8 mouse cellular contexts compared by ENCODE assay signal in genomic region chr16:10542266-10542665, GRCm38 (mm10). TPM values are rescaled to one million over a fixed set of nuclear protein-coding genes. Genes with fewer than 3 reads are reported as not detected.
DNase-seq lines count a peak whose midpoint lies in the region; ATAC-seq and TF ChIP-seq lines count a peak whose summit lies in the region.

No protein-coding gene starts in this region.

- H3K36me3 ChIP-seq in forebrain, embryonic 15.5 days = no peaks in the 10 kb centered on the region
- no peaks in the 10 kb centered on the region for H3K36me3 ChIP-seq in kidney, embryonic 15.5 days
- 0 out of 2 replicates have a peak, but pooled peaks cover 4% of the 10 kb centered on the region for H3K36me3 ChIP-seq in midbrain, embryonic 14.5 days (ENCODE audit: control insufficient read depth, insufficient read depth, low read length)

- H3K4me1 ChIP-seq in lung, adult 2 months (ENCODE audit: control insufficient read depth, insufficient read depth, low read length) = peaks cover 15% of the 10 kb centered on the region
- H3K4me1 ChIP-seq in bone marrow, adult 2 months (ENCODE audit: control insufficient read depth, insufficient read depth, low read length) = peaks cover 4% of the 10 kb centered on the region
- peaks cover 68% of the 10 kb centered on the region for H3K4me1 ChIP-seq in forebrain, embryonic 15.5 days
- H3K4me1 ChIP-seq in kidney, embryonic 15.5 days = peaks cover 53% of the 10 kb centered on the region
- H3K4me1 ChIP-seq in midbrain, embryonic 14.5 days (ENCODE audit: control insufficient read depth, insufficient read depth, low read length) = peaks cover 54% of the 10 kb centered on the region

- 4% methylated on average over 22 of the region's 22 CpGs for WGBS in lung, adult 2 months
- WGBS in bone marrow, adult 2 months = 4% methylated on average over 22 of the region's 22 CpGs
- 3% methylated on average over 22 of the region's 22 CpGs for WGBS in forebrain, embryonic 15.5 days
- WGBS in kidney, embryonic 15.5 days = 3% methylated on average over 22 of the region's 22 CpGs
- WGBS in midbrain, embryonic 14.5 days = 2% methylated on average over 22 of the region's 22 CpGs

- H3K4me3 ChIP-seq in lung, adult 2 months (replicated peaks; ENCODE audit: extremely low read depth, low read depth, low read length) = peak overlapping the region; percentile 74
- peak overlapping the region; percentile 82 for H3K4me3 ChIP-seq in bone marrow, adult 2 months (replicated peaks; ENCODE audit: control insufficient read depth, low read depth, low read length)
- peak overlapping the region; percentile 88 for H3K4me3 ChIP-seq in forebrain, embryonic 15.5 days
- peak overlapping the region; percentile 80 for H3K4me3 ChIP-seq in kidney, embryonic 15.5 days (replicated peaks)
- H3K4me3 ChIP-seq in midbrain, embryonic 14.5 days (replicated peaks; ENCODE audit: low read depth, low read length) = peak overlapping the region; percentile 78

- TF ChIP-seq POLR2A in lung, adult 2 months (IDR thresholded peaks at IDR 0.05; ENCODE audit: borderline replicate concordance, extremely low read depth, low read depth, low read length) = no peak
- TF ChIP-seq POLR2A in bone marrow, adult 2 months (IDR thresholded peaks at IDR 0.05; ENCODE audit: borderline replicate concordance, control insufficient read depth, low read depth, low read length) = no peak

- H3K27me3 ChIP-seq in forebrain, embryonic 15.5 days = no peaks in the 10 kb centered on the region
- H3K27me3 ChIP-seq in kidney, embryonic 15.5 days = no peaks in the 10 kb centered on the region
- H3K27me3 ChIP-seq in midbrain, embryonic 14.5 days (ENCODE audit: control insufficient read depth, insufficient read depth, low read length) = no peaks in the 10 kb centered on the region

- DNase-seq in lung, adult 2 months = peak; percentile 44
- DNase-seq in lung, postnatal 36 days = no peak
- DNase-seq in midbrain, embryonic 14.5 days = peak; percentile 53
- no peak for DNase-seq in adrenal gland, postnatal 25 days
- no peak for DNase-seq in right cerebral cortex, postnatal 14 days

- H3K9me3 ChIP-seq in forebrain, embryonic 15.5 days = no peaks in the 10 kb centered on the region
- no peaks in the 10 kb centered on the region for H3K9me3 ChIP-seq in kidney, embryonic 15.5 days (replicated peaks)
- no peaks in the 10 kb centered on the region for H3K9me3 ChIP-seq in midbrain, embryonic 14.5 days (ENCODE audit: control insufficient read depth, low read length)

- peak; percentile 6 for ATAC-seq in forebrain, embryonic 15.5 days (replicated peaks)
- peak; percentile 13 for ATAC-seq in kidney, embryonic 15.5 days (replicated peaks; ENCODE audit: low FRiP score)
- peak; percentile 3; the same call in 1 of the 2 replicates for ATAC-seq in midbrain, embryonic 14.5 days (ENCODE audit: low FRiP score, low TSS enrichment)

- no peak for TF ChIP-seq CTCF in lung, adult 2 months (IDR thresholded peaks at IDR 0.05; ENCODE audit: insufficient read depth, low read length)
- TF ChIP-seq CTCF in bone marrow, adult 2 months (IDR thresholded peaks at IDR 0.05; ENCODE audit: control insufficient read depth, insufficient read depth, low read length) = no peak

- H3K9ac ChIP-seq in forebrain, embryonic 15.5 days (replicated peaks) = peak overlapping the region; percentile 90
- peak overlapping the region; percentile 90 for H3K9ac ChIP-seq in kidney, embryonic 15.5 days
- peak overlapping the region; percentile 90 for H3K9ac ChIP-seq in midbrain, embryonic 14.5 days (replicated peaks; ENCODE audit: low read length)

- H3K4me2 ChIP-seq in forebrain, embryonic 15.5 days (replicated peaks) = peak overlapping the region; percentile 84
- peak overlapping the region; percentile 88 for H3K4me2 ChIP-seq in kidney, embryonic 15.5 days
- peak overlapping the region; percentile 95 for H3K4me2 ChIP-seq in midbrain, embryonic 14.5 days (ENCODE audit: low read length)

- peak overlapping the region; percentile 7; the same call in 1 of the 2 replicates for H3K27ac ChIP-seq in bone marrow, adult 2 months (ENCODE audit: control insufficient read depth, insufficient read depth, low read depth, low read length, poor library complexity)
- H3K27ac ChIP-seq in forebrain, embryonic 15.5 days (replicated peaks) = peak overlapping the region; percentile 79
- H3K27ac ChIP-seq in kidney, embryonic 15.5 days = peak overlapping the region; percentile 90
- peak overlapping the region; percentile 79 for H3K27ac ChIP-seq in midbrain, embryonic 14.5 days (replicated peaks; ENCODE audit: low read depth, low read length)

RNA-seq across cellular contexts. Expression of gene Dexi, which starts 0.6 kb away (rescaled TPM):
- 56.1 and 59.5 TPM in 2 replicates for polyA plus RNA-seq in lung, adult 2 months (2012; rRNA removed)
- 4.2 and 4.3 TPM in 2 replicates for polyA plus RNA-seq in bone marrow, adult 2 months (2011; ENCODE audit: insufficient read depth, insufficient read length, low replicate concordance, missing spikeins)
- 18.1 and 18.3 TPM in 2 replicates for polyA plus RNA-seq in forebrain, embryonic 15.5 days (2015; fragmentation: Nextera tagmentation; extraction: Ambion mirVana)
- polyA plus RNA-seq in kidney, embryonic 15.5 days (2015; fragmentation: Nextera tagmentation; extraction: Ambion mirVana) = 18.4 and 18.5 TPM in 2 replicates
- polyA plus RNA-seq in midbrain, embryonic 14.5 days (2014; fragmentation: Nextera tagmentation; extraction: Ambion mirVana) = 21.8 and 25.3 TPM in 2 replicates
- total RNA-seq in adrenal gland, postnatal 25 days (2021) = 17.8 and 21.8 TPM in 2 replicates

RNA-seq across cellular contexts. Expression of gene Clec16a, which starts 2.9 kb away (rescaled TPM):
- 12.7 and 18.3 TPM in 2 replicates for polyA plus RNA-seq in lung, adult 2 months (2012; rRNA removed)
- polyA plus RNA-seq in bone marrow, adult 2 months (2011; ENCODE audit: insufficient read depth, insufficient read length, low replicate concordance, missing spikeins) = 3.0 and 6.3 TPM in 2 replicates
- polyA plus RNA-seq in forebrain, embryonic 15.5 days (2015; fragmentation: Nextera tagmentation; extraction: Ambion mirVana) = 71.2 and 77.1 TPM in 2 replicates
- 34.7 and 35.0 TPM in 2 replicates for polyA plus RNA-seq in kidney, embryonic 15.5 days (2015; fragmentation: Nextera tagmentation; extraction: Ambion mirVana)
- 78.4 and 79.3 TPM in 2 replicates for polyA plus RNA-seq in midbrain, embryonic 14.5 days (2014; fragmentation: Nextera tagmentation; extraction: Ambion mirVana)
- total RNA-seq in adrenal gland, postnatal 25 days (2021) = 42.7 and 44.2 TPM in 2 replicates

Comparison
In these comparisons a context has a peak if more than half of its experiments do, and no peak if none do; other contexts are left out.
1. DNase-seq: peak in lung, adult 2 months (single experiment) and midbrain, embryonic 14.5 days (single experiment); none in lung, postnatal 36 days (single experiment), adrenal gland, postnatal 25 days (single experiment) and right cerebral cortex, postnatal 14 days (single experiment).
2. H3K27ac ChIP-seq: peak in every context shown above with its lines; median percentile 90 in kidney, embryonic 15.5 days; 79 in forebrain, embryonic 15.5 days; 79 in midbrain, embryonic 14.5 days; 7 in bone marrow, adult 2 months.
3. Peak in every context shown above with its lines, with median percentiles within 50 percentile points of each other: H3K4me3 ChIP-seq, ATAC-seq, H3K4me2 ChIP-seq and H3K9ac ChIP-seq.